Mouse (Mus musculus) heart, embryonic 10.5 days (tissue): ENCODE results near the gene Arhgef26. TPM values are rescaled to one million over a fixed set of nuclear protein-coding genes. Genes with fewer than 3 reads are reported as not detected.

Experiments used
- DNase-seq: peaks from one replicate; pipeline ENCODE4 v3.0.0-alpha.2; 2017; ENCODE audit warnings: low spot score
- H3K27ac ChIP-seq: fragments of 300-500 bp; sonication (generic); 2 replicates; pipeline ENCODE4 v1.5.1; 2016; ENCODE audit warnings: mild to moderate bottlenecking
- H3K27me3 ChIP-seq: fragments of 300-500 bp; sonication (generic); 2 replicates; pipeline ENCODE4 v1.6.1; 2016; ENCODE audit warnings: mild to moderate bottlenecking; ENCODE audit not compliant: poor library complexity, insufficient read depth, severe bottlenecking
- H3K36me3 ChIP-seq: fragments of 300-500 bp; sonication (generic); 2 replicates; pipeline ENCODE4 v1.6.1; 2016; ENCODE audit warnings: mild to moderate bottlenecking, moderate library complexity
- H3K4me1 ChIP-seq: fragments of 300-500 bp; sonication (generic); 2 replicates; pipeline ENCODE4 v1.6.1; 2016; ENCODE audit warnings: mild to moderate bottlenecking
- H3K4me3 ChIP-seq: fragments of 300-500 bp; sonication (generic); 2 replicates; pipeline ENCODE4 v1.5.1; 2016; ENCODE audit warnings: mild to moderate bottlenecking, moderate library complexity
- H3K9me3 ChIP-seq: fragments of 300-500 bp; sonication (generic); 2 replicates; pipeline ENCODE4 v1.6.1; 2016; ENCODE audit warnings: mild to moderate bottlenecking, moderate library complexity
- whole genome bisulfite sequencing: fragments of 180-500 bp; shearing (Covaris S2); methylation state at CpG from one replicate; pipeline ENCODE4 v1.1.7; 2016; 5-methylcytosine and 5-hydroxymethylcytosine counted together
- polyA plus RNA-seq: library from polyadenylated mRNA; unstranded; fragments of >200 nt; fragmentation: Nextera tagmentation; extraction: Ambion mirVana; gene quantifications from 2 replicates; pipeline ENCODE4 v1.2.1, GENCODE M21; 2016

Gene Arhgef26
- 4.6 and 4.8 TPM in 2 replicates for polyA plus RNA-seq

DNA sequence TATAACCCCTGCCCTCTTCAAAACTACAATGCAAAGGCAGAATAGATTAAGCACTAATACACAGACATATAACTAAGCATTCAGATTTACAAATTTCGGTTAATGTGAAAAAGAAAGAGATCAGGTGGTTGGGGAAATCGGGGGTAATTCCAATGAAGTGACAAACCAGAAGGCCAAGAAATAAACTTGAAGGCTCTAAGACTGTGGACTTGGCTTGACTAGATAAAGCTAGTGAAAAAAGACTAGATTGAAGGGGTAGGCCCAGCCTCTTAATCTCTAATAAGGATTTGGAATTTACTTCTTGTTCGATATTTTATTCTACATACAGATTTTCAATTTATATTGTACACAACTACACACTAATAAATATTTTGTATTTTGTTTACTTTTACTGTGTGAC is at the start of gene Arhgef26:
Arhgef26 (plus strand) TSS at position 301 of the 400 bp plus-strand sequence.
- WGBS = 71% methylated on average over 3 of the region's 3 CpGs
- Histone ChIP-seq H3K36me3 (no peaks in the 10 kb centered on the region), H3K27ac (peak within 1 kb of the TSS; percentile 86), H3K4me3 (peak within 1 kb of the TSS; percentile 84), H3K4me1 (peaks cover 6% of the 10 kb centered on the region; the same call in 1 of the 2 replicates), H3K9me3 (no peaks in the 10 kb centered on the region), H3K27me3 (peaks cover 25% of the 10 kb centered on the region)
- no peak for DNase-seq

DNA sequence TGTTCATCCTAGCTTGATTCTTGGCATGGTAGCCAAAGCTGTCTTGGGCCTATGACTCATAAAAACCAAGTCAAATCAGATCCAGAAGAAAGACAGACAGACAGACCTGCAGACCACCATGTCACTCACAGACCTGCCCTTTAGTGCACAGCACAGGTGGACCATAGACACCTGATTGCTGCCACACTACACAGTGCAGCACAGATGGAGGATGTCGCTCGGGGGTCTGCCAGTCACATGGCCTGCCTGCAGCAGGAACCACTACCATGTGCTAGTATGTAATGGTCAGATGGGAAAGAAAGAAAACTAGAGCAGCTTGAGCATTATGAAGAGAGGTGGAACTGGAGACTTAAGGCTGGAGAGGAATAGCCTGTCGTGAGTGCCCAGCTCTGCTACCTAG is 27.7 kb upstream of the Arhgef26 start:
- 85% methylated on average over 3 of the region's 3 CpGs for WGBS

GRCm38 (mm10) chr3:62311224-62311623 is 26.9 kb upstream of the Arhgef26 start:
- Histone ChIP-seq H3K4me3 (no peak overlapping the region), H3K4me1 (no peaks in the 10 kb centered on the region), H3K9me3 (no peaks in the 10 kb centered on the region), H3K27ac (no peak overlapping the region), H3K27me3 (no peaks in the 10 kb centered on the region), H3K36me3 (no peaks in the 10 kb centered on the region)
- DNase-seq = no peak
- 78% methylated on average over 5 of the region's 5 CpGs for whole genome bisulfite sequencing

More for the DNA sequence above, 27.7 kb upstream of the Arhgef26 start:
- Histone ChIP-seq H3K27ac (no peak overlapping the region), H3K4me1 (no peaks in the 10 kb centered on the region), H3K27me3 (no peaks in the 10 kb centered on the region), H3K36me3 (no peaks in the 10 kb centered on the region), H3K9me3 (no peaks in the 10 kb centered on the region), H3K4me3 (no peak overlapping the region)
- DNase-seq = no peak

GRCm38 (mm10) chr3:62324708-62325107 is 13.4 kb upstream of the Arhgef26 start:
- 59% methylated on average over 1 of the region's 1 CpGs for WGBS
- no peaks in the 10 kb centered on the region for H3K4me1 ChIP-seq
- H3K9me3 ChIP-seq = no peaks in the 10 kb centered on the region
- no peak for DNase-seq
- H3K27me3 ChIP-seq = no peaks in the 10 kb centered on the region
- H3K4me3 ChIP-seq = no peak overlapping the region
- H3K27ac ChIP-seq = no peak overlapping the region
- no peaks in the 10 kb centered on the region for H3K36me3 ChIP-seq

DNA sequence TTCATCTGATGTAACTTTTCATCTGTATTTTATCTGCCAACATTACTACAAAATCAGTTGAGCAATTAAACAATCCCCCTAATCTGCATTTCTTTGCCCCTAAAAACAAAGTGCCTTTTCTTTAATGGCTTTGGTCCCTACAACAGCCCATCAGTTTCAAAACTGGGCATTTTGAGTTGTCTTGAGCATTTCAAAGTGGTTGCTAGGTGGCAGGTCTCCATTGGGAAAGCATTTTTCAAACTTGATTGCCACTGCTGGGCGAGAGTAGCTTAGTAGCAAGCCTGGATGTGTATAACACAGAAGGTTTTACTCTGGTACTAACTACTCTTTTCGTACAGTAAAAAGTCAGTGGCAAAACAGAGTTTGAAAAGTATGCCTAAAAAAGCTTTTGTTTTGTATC is 10.2 kb upstream of the Arhgef26 start:
- Histone ChIP-seq H3K27ac (no peak overlapping the region), H3K4me1 (no peaks in the 10 kb centered on the region), H3K9me3 (no peaks in the 10 kb centered on the region), H3K27me3 (no peaks in the 10 kb centered on the region), H3K4me3 (no peak overlapping the region), H3K36me3 (no peaks in the 10 kb centered on the region)
- no peak for DNase-seq
- 78% methylated on average over 2 of the region's 2 CpGs for WGBS

GRCm38 (mm10) chr3:62338461-62338853 is 313 bp downstream of the Arhgef26 start:
- Histone ChIP-seq H3K9me3 (no peaks in the 10 kb centered on the region), H3K4me3 (peak overlapping the region; percentile 84), H3K27ac (peak overlapping the region; percentile 86), H3K27me3 (peaks cover 25% of the 10 kb centered on the region), H3K4me1 (peaks cover 6% of the 10 kb centered on the region; the same call in 1 of the 2 replicates), H3K36me3 (no peaks in the 10 kb centered on the region)
- 2% methylated on average over 17 of the region's 17 CpGs for WGBS
- no peak for DNase-seq

DNA sequence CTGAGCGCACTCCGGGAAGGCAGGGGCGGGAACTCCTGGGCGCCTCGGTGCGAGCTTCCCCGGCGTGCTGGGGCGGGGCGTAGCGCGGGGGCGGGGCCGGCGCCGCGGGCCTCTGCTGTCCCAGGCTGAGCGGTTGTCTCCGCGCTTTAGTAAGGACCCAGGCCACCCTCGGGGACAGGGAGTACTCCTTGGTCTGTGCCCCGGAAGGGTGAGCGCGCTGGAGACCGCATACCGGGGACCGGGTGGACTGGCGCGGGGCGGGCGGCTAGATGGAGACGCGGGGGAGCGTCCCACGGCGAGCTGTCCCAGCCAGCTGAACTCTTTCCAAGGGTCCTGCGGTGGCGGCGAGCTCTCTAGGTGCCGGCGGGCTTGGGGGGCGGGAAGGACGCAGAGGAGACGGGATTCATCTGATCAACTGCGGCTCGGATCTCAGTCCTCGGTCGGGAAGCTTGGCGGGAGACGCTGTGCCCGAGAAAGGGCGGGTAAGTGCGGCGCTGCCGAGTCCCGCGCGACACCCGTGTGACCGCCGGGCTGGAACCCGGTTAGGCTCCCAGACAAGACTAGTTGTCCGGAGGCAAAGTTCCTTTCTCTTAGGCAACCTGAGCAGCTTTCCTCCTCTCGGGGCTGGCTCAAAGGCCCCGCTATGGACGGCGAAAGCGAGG is 841 bp downstream of the Arhgef26 start:
- Histone ChIP-seq H3K4me1 (peaks cover 6% of the 10 kb centered on the region; the same call in 1 of the 2 replicates), H3K36me3 (no peaks in the 10 kb centered on the region), H3K27ac (peak overlapping the region; percentile 86), H3K27me3 (peaks cover 25% of the 10 kb centered on the region), H3K9me3 (no peaks in the 10 kb centered on the region), H3K4me3 (peak overlapping the region; percentile 84)
- DNase-seq = peak; percentile 87
- WGBS = under 1% methylated on average over 68 of the region's 68 CpGs

GRCm38 (mm10) chr3:62339516-62340051 is 1.4 kb downstream of the Arhgef26 start:
- H3K9me3 ChIP-seq = no peaks in the 10 kb centered on the region
- H3K4me1 ChIP-seq = peaks cover 6% of the 10 kb centered on the region; the same call in 1 of the 2 replicates
- no peak for DNase-seq
- peak overlapping the region; percentile 86 for H3K27ac ChIP-seq
- no peaks in the 10 kb centered on the region for H3K36me3 ChIP-seq
- peaks cover 25% of the 10 kb centered on the region for H3K27me3 ChIP-seq
- under 1% methylated on average over 53 of the region's 53 CpGs for WGBS
- peak overlapping the region; percentile 84 for H3K4me3 ChIP-seq

GRCm38 (mm10) chr3:62340154-62340760 is 2.1 kb downstream of the Arhgef26 start:
- 10% methylated on average over 16 of the region's 16 CpGs for WGBS
- no peak for DNase-seq

GRCm38 (mm10) chr3:62340861-62341260 is 2.7 kb downstream of the Arhgef26 start:
- no peak overlapping the region for H3K27ac ChIP-seq
- peaks cover 6% of the 10 kb centered on the region; the same call in 1 of the 2 replicates for H3K4me1 ChIP-seq
- DNase-seq = no peak
- H3K27me3 ChIP-seq = peaks cover 25% of the 10 kb centered on the region
- WGBS = 26% methylated on average over 2 of the region's 2 CpGs
- no peaks in the 10 kb centered on the region for H3K36me3 ChIP-seq
- H3K9me3 ChIP-seq = no peaks in the 10 kb centered on the region
- H3K4me3 ChIP-seq = no peak overlapping the region

More at GRCm38 (mm10) chr3:62340154-62340760, 2.1 kb downstream of the Arhgef26 start:
- Histone ChIP-seq H3K27me3 (peaks cover 25% of the 10 kb centered on the region), H3K4me3 (peak overlapping the region; percentile 84), H3K4me1 (peaks cover 6% of the 10 kb centered on the region; the same call in 1 of the 2 replicates), H3K27ac (peak overlapping the region; percentile 86; the same call in 1 of the 2 replicates), H3K9me3 (no peaks in the 10 kb centered on the region), H3K36me3 (no peaks in the 10 kb centered on the region)

DNA sequence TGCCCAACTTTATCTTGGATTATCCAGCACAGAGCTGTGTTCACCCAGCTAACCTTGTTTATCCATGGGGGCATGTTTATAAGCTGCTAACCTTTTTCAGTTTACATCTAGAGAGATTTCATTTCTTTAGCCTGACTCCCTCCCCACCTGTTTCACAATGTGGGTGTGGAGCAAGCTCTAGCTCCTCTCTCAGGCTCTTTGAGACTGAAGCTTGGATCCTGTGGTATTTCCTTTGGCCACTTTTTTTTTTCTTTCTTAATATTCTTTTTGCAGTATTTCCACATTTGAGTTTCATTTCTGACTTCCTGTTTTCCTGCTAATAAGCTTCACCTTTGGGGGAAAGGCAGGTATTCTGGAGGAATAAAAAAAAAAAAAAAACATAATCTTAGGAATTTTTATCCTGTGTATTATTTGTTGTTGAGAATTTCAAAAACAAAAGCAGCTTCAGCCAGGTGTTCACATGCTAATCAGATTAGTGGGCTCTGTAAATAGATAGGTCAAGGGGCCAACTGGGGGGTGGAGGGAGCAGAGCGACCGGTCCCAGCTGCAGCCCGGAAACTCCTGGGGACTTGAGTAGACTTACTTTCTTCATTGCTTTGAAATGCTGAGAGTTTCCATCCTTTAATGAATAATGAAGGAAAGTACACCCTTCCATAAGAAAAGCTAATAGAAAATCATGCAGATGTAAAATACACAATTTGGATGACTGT is 3.5 kb downstream of the Arhgef26 start:
- 36% methylated on average over 3 of the region's 3 CpGs for WGBS
- Histone ChIP-seq H3K9me3 (no peaks in the 10 kb centered on the region), H3K27ac (no peak overlapping the region), H3K4me3 (no peak overlapping the region), H3K4me1 (peaks cover 6% of the 10 kb centered on the region; the same call in 1 of the 2 replicates), H3K36me3 (no peaks in the 10 kb centered on the region), H3K27me3 (peaks cover 25% of the 10 kb centered on the region)
- DNase-seq = no peak

DNA sequence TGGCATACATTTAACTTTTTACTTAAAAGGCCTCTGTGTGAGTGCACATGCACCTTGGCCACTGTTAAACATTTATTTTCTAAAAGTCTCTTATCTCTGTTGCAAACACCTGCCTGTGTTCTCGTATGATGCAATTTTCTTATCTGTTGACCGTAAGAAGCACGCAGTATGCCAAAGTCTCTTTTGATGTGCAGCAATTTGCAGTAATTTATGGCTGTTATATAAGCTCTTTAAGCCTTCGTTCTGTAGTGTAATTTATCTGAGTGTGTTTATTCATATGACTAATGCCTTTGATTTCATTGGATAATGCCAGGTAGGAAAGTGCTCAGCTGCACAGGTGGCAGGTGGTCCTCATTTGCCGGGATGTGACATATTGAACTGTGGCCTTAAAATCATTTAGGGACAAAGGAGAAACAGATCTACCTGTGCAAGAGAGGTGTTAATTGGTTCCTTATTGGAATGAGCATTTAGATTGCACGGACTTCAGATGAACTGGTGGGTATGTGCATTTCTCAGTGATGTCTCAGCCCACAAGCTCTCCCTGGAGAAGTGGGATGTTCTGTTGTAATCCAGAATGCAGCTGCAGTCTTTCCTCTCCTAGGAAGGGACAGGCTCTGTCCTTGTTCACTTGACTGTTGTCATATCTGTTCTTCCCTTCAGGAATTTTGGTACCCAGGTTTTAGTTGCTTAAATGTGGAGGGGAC is 10.5 kb downstream of the Arhgef26 start:
- H3K4me1 ChIP-seq = no peaks in the 10 kb centered on the region
- DNase-seq = no peak
- WGBS = 82% methylated on average over 6 of the region's 6 CpGs
- H3K36me3 ChIP-seq = no peaks in the 10 kb centered on the region
- no peak overlapping the region for H3K4me3 ChIP-seq
- no peaks in the 10 kb centered on the region for H3K9me3 ChIP-seq
- no peak overlapping the region for H3K27ac ChIP-seq
- H3K27me3 ChIP-seq = no peaks in the 10 kb centered on the region
